Mouse (Mus musculus) bone marrow macrophage, adult 2 months (primary cell): ENCODE data around the gene Lin7c. TPM values are rescaled to one million over a fixed set of nuclear protein-coding genes. Genes with fewer than 3 reads are reported as not detected.

Source experiments
- H3K27ac ChIP-seq: 2 replicates; pipeline ENCODE4 v1.5.1; 2012; ENCODE audit warnings: low read depth, low read length; ENCODE audit not compliant: insufficient read depth
- H3K4me1 ChIP-seq: 2 replicates; pipeline ENCODE4 v1.6.1; 2012; ENCODE audit warnings: low read length; ENCODE audit not compliant: control insufficient read depth, insufficient read depth
- H3K4me3 ChIP-seq: 2 replicates; pipeline ENCODE4 v1.5.1; 2012; ENCODE audit warnings: mild to moderate bottlenecking, low read length, moderate library complexity; ENCODE audit not compliant: insufficient read depth
- CTCF ChIP-seq: IDR thresholded peaks from 2 replicates; pipeline ENCODE4 v1.5.1; 2012; ENCODE audit warnings: low read depth, mild to moderate bottlenecking, low read length, moderate library complexity
- POLR2A ChIP-seq: IDR thresholded peaks from 2 replicates; pipeline ENCODE4 v1.6.1; 2012; ENCODE audit warnings: mild to moderate bottlenecking, low read depth, low read length, borderline replicate concordance
- polyA plus RNA-seq: library from polyadenylated mRNA; stranded (reverse); fragments of >200 nt; gene quantifications from 2 replicates; pipeline ENCODE4 v1.2.4, GENCODE M21; 2012; ENCODE audit not compliant: missing spikeins, insufficient read depth, insufficient read length

Lin7c gene
- polyA plus RNA-seq, 1 experiment, result 57.9 TPM

GRCm38 (mm10) chr2:109934086-109934485 lies 43.4 kb downstream of the Lin7c start:
- Histone ChIP-seq H3K4me1 (peaks cover 6% of the 10 kb centered on the region), H3K27ac (no peak overlapping the region)

GRCm38 (mm10) chr2:109935194-109935593 lies 44.5 kb downstream of the Lin7c start:
- Histone ChIP-seq H3K4me3 (no peak overlapping the region), H3K4me1 (peaks cover 6% of the 10 kb centered on the region), H3K27ac (no peak overlapping the region)
- TF ChIP-seq POLR2A (no peak), CTCF (no peak)

More at GRCm38 (mm10) chr2:109934086-109934485, 43.4 kb downstream of the Lin7c start:
- TF ChIP-seq CTCF (no peak), POLR2A (no peak)
- H3K4me3 ChIP-seq, result no peak overlapping the region

GRCm38 (mm10) chr2:109935754-109936409 lies 45.2 kb downstream of the Lin7c start:
- Histone ChIP-seq H3K27ac (no peak overlapping the region), H3K4me3 (no peak overlapping the region), H3K4me1 (peaks cover 6% of the 10 kb centered on the region)
- no peak for TF ChIP-seq POLR2A
- no peak for TF ChIP-seq CTCF

- TF ChIP-seq POLR2A (no peak), CTCF (no peak)
- Histone ChIP-seq H3K4me3 (no peak overlapping the region), H3K27ac (no peak overlapping the region), H3K4me1 (peaks cover 6% of the 10 kb centered on the region)
Measured at GRCm38 (mm10) chr2:109936410-109936755, 45.7 kb downstream of the Lin7c start.

DNA sequence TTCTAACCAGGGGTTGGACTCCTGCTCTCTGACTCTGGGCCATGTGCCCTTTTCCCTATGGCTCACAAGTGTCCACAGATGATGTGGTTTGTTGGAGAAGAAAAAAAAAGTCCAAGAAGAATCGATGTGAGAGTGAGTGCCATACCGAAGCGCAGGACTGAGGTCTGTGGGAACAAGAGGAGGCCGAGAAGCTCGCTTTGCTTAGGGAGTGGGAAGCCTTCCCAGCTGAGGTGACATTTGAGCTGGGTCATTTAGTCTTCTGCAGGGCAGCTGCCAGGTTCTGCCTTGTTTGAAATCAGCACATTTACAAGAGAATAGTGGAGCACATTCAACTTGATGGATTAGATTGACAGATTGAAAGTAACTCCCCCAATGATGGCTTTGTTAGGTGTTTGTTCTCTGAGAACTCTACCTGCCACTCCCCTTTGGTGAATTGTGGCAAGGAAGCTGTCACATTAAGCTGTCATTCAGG lies 51.4 kb downstream of the Lin7c start:
- Histone ChIP-seq H3K4me3 (no peak overlapping the region), H3K27ac (no peak overlapping the region), H3K4me1 (no peaks in the 10 kb centered on the region)
- no peak for TF ChIP-seq POLR2A
- no peak for TF ChIP-seq CTCF

- Histone ChIP-seq H3K27ac (no peak overlapping the region), H3K4me3 (no peak overlapping the region), H3K4me1 (no peaks in the 10 kb centered on the region)
- TF ChIP-seq CTCF, result no peak
- TF ChIP-seq POLR2A, result no peak
Measured at GRCm38 (mm10) chr2:109942810-109943570, 52.3 kb downstream of the Lin7c start.

DNA sequence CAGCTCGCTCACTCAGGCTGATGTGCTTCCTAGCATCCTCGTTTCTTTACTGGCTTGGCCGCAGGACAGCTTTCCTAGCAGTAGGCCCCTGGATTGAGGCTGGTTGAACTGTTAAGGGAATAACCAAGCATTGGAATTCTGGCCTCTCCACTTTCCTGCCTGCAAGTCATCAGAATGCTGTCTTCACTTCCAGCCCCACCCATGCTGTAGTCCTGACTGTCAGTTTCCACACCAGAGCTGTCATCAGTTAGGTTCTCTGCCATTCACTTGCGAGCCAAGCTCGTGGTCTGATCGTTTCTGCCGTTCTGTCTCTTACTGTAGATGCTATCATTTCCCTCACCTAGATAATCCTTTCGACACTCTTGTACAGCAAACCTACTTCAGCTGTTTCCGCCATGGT lies 54.3 kb downstream of the Lin7c start:
- no peak for TF ChIP-seq POLR2A
- no peak for TF ChIP-seq CTCF
- Histone ChIP-seq H3K27ac (no peak overlapping the region), H3K4me1 (no peaks in the 10 kb centered on the region), H3K4me3 (no peak overlapping the region)

DNA sequence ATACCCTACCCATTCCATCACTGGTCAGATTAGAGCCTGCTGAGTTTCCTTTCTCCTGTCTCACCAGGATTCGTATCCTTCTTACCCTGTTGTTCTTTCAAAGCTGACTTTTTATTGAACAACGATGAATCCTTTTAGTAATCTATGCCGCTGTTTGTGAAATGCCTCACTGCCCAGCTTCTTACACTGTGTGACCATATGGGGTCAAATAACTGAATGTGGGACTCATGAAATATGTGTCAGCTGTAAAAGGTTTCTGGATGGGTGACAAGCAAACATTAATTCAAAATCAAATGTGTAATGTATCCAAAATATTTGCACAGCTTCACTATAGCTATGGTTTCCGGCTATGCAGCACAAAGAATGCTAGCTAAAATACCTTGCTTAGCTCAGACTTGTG lies 54.9 kb downstream of the Lin7c start:
- TF ChIP-seq CTCF (no peak), POLR2A (no peak)
- H3K27ac ChIP-seq, result no peak overlapping the region
- H3K4me3 ChIP-seq, result no peak overlapping the region
- H3K4me1 ChIP-seq, result no peaks in the 10 kb centered on the region

DNA sequence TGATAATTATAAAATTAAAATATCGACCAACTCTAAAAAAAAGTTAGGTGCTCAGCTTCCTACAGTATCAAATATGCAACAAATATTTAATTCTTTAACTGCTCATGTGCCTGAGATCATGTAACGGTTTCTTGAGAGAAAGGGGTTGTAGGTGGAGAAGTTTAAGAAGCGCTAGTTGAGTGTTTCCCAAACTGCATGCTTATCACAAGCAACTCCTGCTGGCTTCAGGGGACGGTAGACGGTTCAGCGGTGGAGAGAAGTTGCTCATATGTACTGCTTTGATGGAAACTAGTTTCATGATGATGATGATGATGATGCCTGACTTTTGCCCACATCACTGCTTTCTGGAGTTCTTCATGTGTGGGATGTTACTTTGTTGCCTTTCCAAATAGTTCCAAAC lies 55.8 kb downstream of the Lin7c start:
- TF ChIP-seq CTCF (no peak), POLR2A (no peak)
- Histone ChIP-seq H3K4me3 (no peak overlapping the region), H3K4me1 (no peaks in the 10 kb centered on the region), H3K27ac (no peak overlapping the region)

- TF ChIP-seq CTCF, result no peak
- no peak for TF ChIP-seq POLR2A
- H3K4me1 ChIP-seq, result peaks cover 5% of the 10 kb centered on the region
- H3K4me3 ChIP-seq, result no peak overlapping the region
- H3K27ac ChIP-seq, result no peak overlapping the region
Measured at GRCm38 (mm10) chr2:109949519-109949918, 58.9 kb downstream of the Lin7c start.
